Mouse (Mus musculus) kidney, adult 2 months (tissue): ENCODE data around the gene Dnajb4. TPM values are rescaled to one million over a fixed set of nuclear protein-coding genes. Genes with fewer than 3 reads are reported as not detected.
A peak's percentile ranks its signal among the peaks of the same experiment; 100 is the strongest.

ENCODE experiments used
- DNase-seq: peaks from one replicate; pipeline ENCODE4 v3.0.0; 2021
- H3K27ac ChIP-seq: fragments of 200-500 bp; 2 replicates; pipeline ENCODE4 v1.5.1; 2012; ENCODE audit warnings: low read depth, low read length, control low read depth, inconsistent platforms; ENCODE audit not compliant: insufficient read depth
- H3K27me3 ChIP-seq: fragments of 200-500 bp; replicated peaks from 2 replicates; pipeline ENCODE4 v1.6.1; 2012; ENCODE audit warnings: mild to moderate bottlenecking, moderate library complexity, low read length, inconsistent platforms; ENCODE audit not compliant: control insufficient read depth, insufficient read depth
- H3K36me3 ChIP-seq: fragments of 200-500 bp; 2 replicates; pipeline ENCODE4 v1.6.1; 2012; ENCODE audit warnings: mild to moderate bottlenecking, moderate library complexity, low read length, inconsistent platforms; ENCODE audit not compliant: control insufficient read depth, insufficient read depth
- H3K4me1 ChIP-seq: fragments of 200-500 bp; 2 replicates; pipeline ENCODE4 v1.6.1; 2011; ENCODE audit warnings: low read length; ENCODE audit not compliant: control insufficient read depth, insufficient read depth
- H3K4me3 ChIP-seq: fragments of 200-500 bp; 2 replicates; pipeline ENCODE4 v1.5.1; 2011; ENCODE audit warnings: mild to moderate bottlenecking, low read depth, low read length, control low read depth; ENCODE audit not compliant: insufficient read depth
- CTCF ChIP-seq: fragments of 200-500 bp; conservative IDR thresholded peaks from 2 replicates; pipeline ENCODE4 v1.5.1; 2011; ENCODE audit warnings: low read depth, mild to moderate bottlenecking, control low read depth, low read length, moderate library complexity, mixed read lengths; ENCODE audit not compliant: insufficient read depth, insufficient read length
- POLR2A ChIP-seq: fragments of 200-500 bp; IDR thresholded peaks from one replicate; pipeline ENCODE4 v1.6.1; 2011; ENCODE audit warnings: low read depth, low read length, control low read depth
- WGBS: fragments of 180-500 bp; shearing (Covaris S2); methylation state at CpG from one replicate; pipeline ENCODE4 v1.1.7; 2018; 5-methylcytosine and 5-hydroxymethylcytosine counted together
- polyA plus RNA-seq: library from polyadenylated mRNA; depleted of rRNA; stranded (reverse); fragments of >200 nt; gene quantifications from 2 replicates; pipeline ENCODE4 v1.2.3, GENCODE M21; 2012

Gene Dnajb4
- polyA plus RNA-seq, 1 experiment: 9.8 TPM

- H3K27me3 ChIP-seq: no peaks in the 10 kb centered on the region
- H3K27ac ChIP-seq: peak overlapping the region; percentile 53
- WGBS: 45% methylated on average over 23 of the region's 23 CpGs
- no peak overlapping the region for H3K4me3 ChIP-seq
- peaks cover 22% of the 10 kb centered on the region for H3K4me1 ChIP-seq
- no peak for TF ChIP-seq POLR2A
- TF ChIP-seq CTCF: no peak
- peak; percentile 89 for DNase-seq
- H3K36me3 ChIP-seq: no peaks in the 10 kb centered on the region
These were observed 53.1 kb downstream of the Dnajb4 start for GRCm38 (mm10) chr3:152156816-152157496.

- TF ChIP-seq CTCF (no peak), POLR2A (no peak)
- no peak overlapping the region for H3K27ac ChIP-seq
- no peak overlapping the region for H3K4me3 ChIP-seq
- H3K27me3 ChIP-seq: no peaks in the 10 kb centered on the region
- WGBS: 67% methylated on average over 11 of the region's 11 CpGs
- H3K4me1 ChIP-seq: peaks cover 32% of the 10 kb centered on the region
- no peaks in the 10 kb centered on the region for H3K36me3 ChIP-seq
- DNase-seq: no peak
These were observed 54.7 kb downstream of the Dnajb4 start for GRCm38 (mm10) chr3:152155296-152155948.

- TF ChIP-seq CTCF (no peak), POLR2A (no peak)
- no peaks in the 10 kb centered on the region for H3K27me3 ChIP-seq
- no peaks in the 10 kb centered on the region for H3K36me3 ChIP-seq
- H3K4me3 ChIP-seq: no peak overlapping the region
- H3K27ac ChIP-seq: no peak overlapping the region
- H3K4me1 ChIP-seq: peaks cover 43% of the 10 kb centered on the region
- 88% methylated on average over 5 of the region's 5 CpGs for WGBS
- DNase-seq: no peak
These were observed 56.0 kb downstream of the Dnajb4 start for GRCm38 (mm10) chr3:152154095-152154494.

GRCm38 (mm10) chr3:152153152-152153551, 57.0 kb downstream of the Dnajb4 start:
- Histone ChIP-seq H3K4me3 (no peak overlapping the region), H3K27ac (no peak overlapping the region), H3K27me3 (no peaks in the 10 kb centered on the region), H3K4me1 (peaks cover 48% of the 10 kb centered on the region), H3K36me3 (no peaks in the 10 kb centered on the region)
- TF ChIP-seq CTCF (no peak), POLR2A (no peak)
- DNase-seq: no peak
- WGBS: 78% methylated on average over 2 of the region's 2 CpGs

GRCm38 (mm10) chr3:152152483-152152804, 57.7 kb downstream of the Dnajb4 start:
- TF ChIP-seq CTCF (no peak), POLR2A (no peak)
- peaks cover 52% of the 10 kb centered on the region for H3K4me1 ChIP-seq
- 94% methylated on average over 1 of the region's 1 CpGs for WGBS
- DNase-seq: no peak
- no peak overlapping the region for H3K4me3 ChIP-seq
- peak overlapping the region; percentile 72 for H3K27ac ChIP-seq
- H3K27me3 ChIP-seq: no peaks in the 10 kb centered on the region
- no peaks in the 10 kb centered on the region for H3K36me3 ChIP-seq

GRCm38 (mm10) chr3:152151725-152152482, 58.2 kb downstream of the Dnajb4 start:
- Histone ChIP-seq H3K4me1 (peaks cover 52% of the 10 kb centered on the region), H3K4me3 (peak overlapping the region; percentile 29; the same call in 1 of the 2 replicates), H3K27me3 (no peaks in the 10 kb centered on the region), H3K27ac (peak overlapping the region; percentile 72), H3K36me3 (no peaks in the 10 kb centered on the region)
- TF ChIP-seq CTCF: no peak
- no peak for TF ChIP-seq POLR2A
- DNase-seq: peak; percentile 88
- 58% methylated on average over 29 of the region's 29 CpGs for WGBS

GRCm38 (mm10) chr3:152149863-152150262, 60.2 kb downstream of the Dnajb4 start:
- Histone ChIP-seq H3K27me3 (no peaks in the 10 kb centered on the region), H3K4me1 (peaks cover 60% of the 10 kb centered on the region), H3K27ac (peak overlapping the region; percentile 95), H3K36me3 (no peaks in the 10 kb centered on the region), H3K4me3 (no peak overlapping the region)
- DNase-seq: peak; percentile 92
- TF ChIP-seq CTCF (no peak), POLR2A (no peak)
- WGBS: 8% methylated on average over 3 of the region's 3 CpGs
